Comparison of ENCODE assay signal across 30 mouse cellular contexts in genomic region chr8:13605920-13606480, GRCm38 (mm10). TPM values are rescaled to one million over a fixed set of nuclear protein-coding genes. Genes with fewer than 3 reads are reported as not detected.
DNase-seq lines count a peak whose midpoint lies in the region; ATAC-seq and TF ChIP-seq lines count a peak whose summit lies in the region.
"Had no signal": no experiment of that assay in that cellular context is flagged by ENCODE, and none has a peak within 500 bp of the region (broad histone marks: within the 10 kb centered on the region; RNA-seq: fewer than 3 reads in every experiment).

No protein-coding gene starts in this region.

- 0 out of 2 replicates have a peak overlapping the region, but pooled peaks have one; percentile 25 for H3K9ac ChIP-seq in heart, embryonic 14.5 days (ENCODE audit: low read length)
- no peak overlapping the region for H3K9ac ChIP-seq in heart, embryonic 11.5 days (ENCODE audit: low read depth, low read length)
- no peak overlapping the region for H3K9ac ChIP-seq in intestine, embryonic 16.5 days (ENCODE audit: low read depth, low read length)
- H3K9ac ChIP-seq: forebrain, embryonic 15.5 days; hindbrain, embryonic 15.5 days; kidney, embryonic 15.5 days; limb, embryonic 15.5 days; midbrain, embryonic 15.5 days; neural tube, embryonic 13.5 days had no signal

- H3K27ac ChIP-seq in heart, embryonic 14.5 days (replicated peaks in 1 of 2; ENCODE audit: control insufficient read depth in 1 of 2, insufficient read depth in 1 of 2, low read depth in 2 of 2, low read length in 2 of 2): peak overlapping the region; percentile 6 to 57; a peak in 3 of 4 replicates
- H3K27ac ChIP-seq in heart, embryonic 11.5 days (ENCODE audit: low read depth, low read length): no peak overlapping the region; the same call in 1 of the 2 replicates
- H3K27ac ChIP-seq in layer of hippocampus, adult 2 months: 0 out of 2 replicates have a peak overlapping the region, but pooled peaks have one; percentile 36
- no peak overlapping the region for H3K27ac ChIP-seq in intestine, embryonic 16.5 days (ENCODE audit: low read length)
- H3K27ac ChIP-seq: embryonic facial prominence, embryonic 10.5 days; forebrain, embryonic 15.5 days; hindbrain, embryonic 15.5 days; kidney, embryonic 15.5 days; limb, embryonic 15.5 days; midbrain, embryonic 15.5 days; neural tube, embryonic 13.5 days had no signal

- WGBS in heart, embryonic 14.5 days: 42% methylated on average over 7 of the region's 7 CpGs
- 58% methylated on average over 7 of the region's 7 CpGs for WGBS in heart, embryonic 11.5 days (ENCODE audit: insufficient replicate concordance)
- 61% methylated on average over 7 of the region's 7 CpGs for WGBS in intestine, embryonic 16.5 days

- TF ChIP-seq CTCF in layer of hippocampus, adult 2 months (conservative IDR thresholded peaks at IDR 0.05): no peak

- H3K4me3 ChIP-seq in heart, embryonic 14.5 days (ENCODE audit: control insufficient read depth in 1 of 2, insufficient read depth in 1 of 2, low read depth in 1 of 2, low read length in 2 of 2): no peak overlapping the region
- no peak overlapping the region for H3K4me3 ChIP-seq in heart, embryonic 11.5 days (ENCODE audit: low read depth, low read length)
- no peak overlapping the region for H3K4me3 ChIP-seq in layer of hippocampus, adult 2 months
- H3K4me3 ChIP-seq in intestine, embryonic 16.5 days (ENCODE audit: low read length): no peak overlapping the region
- H3K4me3 ChIP-seq: embryonic facial prominence, embryonic 10.5 days; forebrain, embryonic 15.5 days; hindbrain, embryonic 15.5 days; kidney, embryonic 15.5 days; limb, embryonic 15.5 days; midbrain, embryonic 15.5 days; neural tube, embryonic 13.5 days had no signal

- peaks cover 13 to 21% of the 10 kb centered on the region in 2 experiments for H3K4me1 ChIP-seq in heart, embryonic 14.5 days (ENCODE audit: control insufficient read depth in 2 of 2, insufficient read depth in 2 of 2, low read length in 2 of 2)
- H3K4me1 ChIP-seq in heart, embryonic 11.5 days (ENCODE audit: control insufficient read depth, insufficient read depth, low read length): peaks cover 17% of the 10 kb centered on the region
- H3K4me1 ChIP-seq in intestine, embryonic 16.5 days (ENCODE audit: control insufficient read depth, insufficient read depth, low read length): peaks cover 5% of the 10 kb centered on the region; the same call in 1 of the 2 replicates
- H3K4me1 ChIP-seq: embryonic facial prominence, embryonic 10.5 days; forebrain, embryonic 15.5 days; hindbrain, embryonic 15.5 days; midbrain, embryonic 15.5 days had no signal

- no peaks in the 10 kb centered on the region for H3K27me3 ChIP-seq in heart, embryonic 14.5 days (ENCODE audit: control insufficient read depth, insufficient read depth, low read length)
- no peaks in the 10 kb centered on the region; the same call in 1 of the 2 replicates for H3K27me3 ChIP-seq in heart, embryonic 11.5 days (ENCODE audit: control insufficient read depth, insufficient read depth, low read length)
- H3K27me3 ChIP-seq in intestine, embryonic 16.5 days (replicated peaks; ENCODE audit: control insufficient read depth, insufficient read depth, low read length): no peaks in the 10 kb centered on the region
- H3K27me3 ChIP-seq: forebrain, embryonic 15.5 days; hindbrain, embryonic 15.5 days; kidney, embryonic 15.5 days; limb, embryonic 15.5 days; midbrain, embryonic 15.5 days; neural tube, embryonic 13.5 days had no signal

- intact Hi-C loops in gastrocnemius, postnatal 14 days (cut with DNase I; ENCODE audit: low total_unique reads): loop anchor here (5.0 kb wide), 1 partner anchor 76 kb away; no protein-coding TSS in a partner anchor

- no peak overlapping the region for H3K4me2 ChIP-seq in heart, embryonic 14.5 days (ENCODE audit: low read length)
- no peak overlapping the region for H3K4me2 ChIP-seq in heart, embryonic 11.5 days
- no peak overlapping the region for H3K4me2 ChIP-seq in intestine, embryonic 16.5 days (ENCODE audit: low read depth, low read length)
- H3K4me2 ChIP-seq: forebrain, embryonic 15.5 days; hindbrain, embryonic 15.5 days; kidney, embryonic 15.5 days; limb, embryonic 15.5 days; midbrain, embryonic 15.5 days; neural tube, embryonic 13.5 days had no signal

- H3K9me3 ChIP-seq in heart, embryonic 14.5 days (ENCODE audit: control insufficient read depth, low read length): no peaks in the 10 kb centered on the region
- H3K9me3 ChIP-seq in heart, embryonic 11.5 days (replicated peaks; ENCODE audit: control insufficient read depth, low read length): no peaks in the 10 kb centered on the region
- no peaks in the 10 kb centered on the region for H3K9me3 ChIP-seq in intestine, embryonic 16.5 days (ENCODE audit: control insufficient read depth, low read length)
- H3K9me3 ChIP-seq: embryonic facial prominence, embryonic 10.5 days; forebrain, embryonic 15.5 days; hindbrain, embryonic 15.5 days; kidney, embryonic 15.5 days; limb, embryonic 15.5 days; midbrain, embryonic 15.5 days; neural tube, embryonic 13.5 days had no signal

- DNase-seq in layer of hippocampus, adult 2 months (ENCODE audit: low spot score in 2 of 2): no peak
- DNase-seq in layer of hippocampus, postnatal 36 days: no peak
- peak; percentile 71 for DNase-seq in brain, adult 2 months (ENCODE audit: low read depth, low spot score)
- no peak for DNase-seq in gastrocnemius, postnatal 14 days
- DNase-seq in embryo, embryonic 11 days: no peak
- DNase-seq: adrenal gland, postnatal 10 days; cerebellum, adult 2 months; cerebellum, postnatal 36 days; heart, postnatal 4 days; kidney, adult 11 months; kidney, postnatal 36 days; left cerebral cortex, postnatal 4 days; lung, adult 2 months; lung, postnatal 14 days; right cerebral cortex, postnatal 4 days; thymus, postnatal 25 days had no signal

- peaks cover 19% of the 10 kb centered on the region for H3K36me3 ChIP-seq in heart, embryonic 14.5 days (ENCODE audit: control insufficient read depth, insufficient read depth, low read length)
- H3K36me3 ChIP-seq in heart, embryonic 11.5 days (ENCODE audit: control insufficient read depth, insufficient read depth, low read length): no peaks in the 10 kb centered on the region; the same call in 1 of the 2 replicates
- 0 out of 2 replicates have a peak, but pooled peaks cover 3% of the 10 kb centered on the region for H3K36me3 ChIP-seq in intestine, embryonic 16.5 days (ENCODE audit: control insufficient read depth, insufficient read depth, low read length)
- H3K36me3 ChIP-seq: forebrain, embryonic 15.5 days; hindbrain, embryonic 15.5 days; limb, embryonic 15.5 days; midbrain, embryonic 15.5 days had no signal

- ATAC-seq in heart, embryonic 14.5 days (ENCODE audit: insufficient number of reproducible peaks, insufficient read depth, low FRiP score, low read depth): no peak
- no peak for ATAC-seq in heart, embryonic 11.5 days (replicated peaks; ENCODE audit: insufficient number of reproducible peaks, low FRiP score, low TSS enrichment)
- ATAC-seq in intestine, embryonic 16.5 days: peak; percentile 63
- ATAC-seq: forebrain, embryonic 15.5 days; midbrain, embryonic 15.5 days had no signal

RNA-seq across cellular contexts. Expression of gene 1700029H14Rik, which starts 43.7 kb away (rescaled TPM):
- polyA plus RNA-seq in heart, embryonic 14.5 days (2014; fragmentation: Nextera tagmentation; extraction: Ambion mirVana): not detected in 2 replicates
- polyA plus RNA-seq in heart, embryonic 11.5 days (2014; fragmentation: Nextera tagmentation; extraction: Ambion mirVana): not detected in 2 replicates
- not detected for total RNA-seq in layer of hippocampus, adult 2 months (2021)
- not detected for total RNA-seq in layer of hippocampus, postnatal 36 days (2021)
- polyA plus RNA-seq in intestine, embryonic 16.5 days (2015; fragmentation: Nextera tagmentation; extraction: Ambion mirVana): not detected in 2 replicates
- total RNA-seq in gastrocnemius, postnatal 14 days (2021): not detected
- total RNA-seq: adrenal gland, postnatal 10 days; gastrocnemius, adult 18-20 months; heart, postnatal 4 days; left cerebral cortex, adult 18-20 months; left cerebral cortex, postnatal 4 days had no signal
- polyA plus RNA-seq: C2C12; embryonic facial prominence, embryonic 10.5 days; forebrain, embryonic 15.5 days; hindbrain, embryonic 15.5 days; kidney, embryonic 15.5 days; limb, embryonic 15.5 days; midbrain, embryonic 15.5 days; neural tube, embryonic 13.5 days; stomach, embryonic 14.5 days had no signal

Comparison
In these comparisons a context has a peak if more than half of its experiments do, and no peak if none do; other contexts are left out.
1. H3K27ac ChIP-seq: peak in heart, embryonic 14.5 days (2 of 2) and layer of hippocampus, adult 2 months (single experiment); none in heart, embryonic 11.5 days (single experiment) and intestine, embryonic 16.5 days (single experiment).